Mouse (Mus musculus) forebrain, postnatal 0 days (tissue): ENCODE measurements around the gene Rif1. TPM values are rescaled to one million over a fixed set of nuclear protein-coding genes. Genes with fewer than 3 reads are reported as not detected.

Experiments used
- ATAC-seq: fragments of 200-750 bp; cut with Nextera tagmentation; 2 replicates; pipeline ENCODE4 v1.8.0; 2017; ENCODE audit warnings: mild to moderate bottlenecking, moderate library complexity
- DNase-seq: peaks from one replicate; pipeline ENCODE4 v3.0.0-alpha.2; 2015
- H3K27ac ChIP-seq: fragments of 300-500 bp; sonication (generic); 2 replicates; pipeline ENCODE4 v1.5.1; 2014; ENCODE audit warnings: low read depth, mild to moderate bottlenecking, antibody characterized with exemption, low read length, moderate library complexity, mixed read lengths
- H3K27me3 ChIP-seq: fragments of 300-500 bp; sonication (generic); 2 replicates; pipeline ENCODE4 v1.6.1; 2014; ENCODE audit warnings: mild to moderate bottlenecking, low read length, mixed read lengths; ENCODE audit not compliant: insufficient read depth
- H3K36me3 ChIP-seq: fragments of 300-500 bp; sonication (generic); 2 replicates; pipeline ENCODE4 v1.6.1; 2014; ENCODE audit warnings: mild to moderate bottlenecking, moderate library complexity; ENCODE audit not compliant: insufficient read depth
- H3K4me1 ChIP-seq: fragments of 300-500 bp; sonication (generic); 2 replicates; pipeline ENCODE4 v1.6.1; 2014; ENCODE audit warnings: antibody characterized with exemption; ENCODE audit not compliant: insufficient read depth
- H3K4me2 ChIP-seq: fragments of 300-500 bp; sonication (generic); 2 replicates; pipeline ENCODE4 v1.6.1; 2014; ENCODE audit warnings: low read depth, mild to moderate bottlenecking, moderate library complexity
- H3K4me3 ChIP-seq: fragments of 300-500 bp; sonication (generic); 2 replicates; pipeline ENCODE4 v1.5.1; 2014; ENCODE audit warnings: low read depth, low read length, mixed read lengths
- H3K9ac ChIP-seq: fragments of 300-500 bp; sonication (generic); 2 replicates; pipeline ENCODE4 v1.6.1; 2014; ENCODE audit warnings: mild to moderate bottlenecking
- H3K9me3 ChIP-seq: fragments of 300-500 bp; sonication (generic); 2 replicates; pipeline ENCODE4 v1.6.1; 2016; ENCODE audit warnings: low read length
- CTCF ChIP-seq: sonication (generic); IDR thresholded peaks from 2 replicates; pipeline ENCODE4 v1.5.1; 2016; ENCODE audit warnings: antibody characterized with exemption, control low read depth, low read depth
- WGBS: fragments of 180-500 bp; shearing (Covaris S2); extraction: QIAGEN DNeasy Blood & Tissue Kit; methylation state at CpG from one replicate; pipeline ENCODE4 v1.1.7; 2014; 5-methylcytosine and 5-hydroxymethylcytosine counted together
- polyA plus RNA-seq: library from polyadenylated mRNA; unstranded; fragments of >200 nt; fragmentation: Nextera tagmentation; extraction: Ambion mirVana; gene quantifications from 2 replicates; pipeline ENCODE4 v1.2.1, GENCODE M21; 2015
- total RNA-seq: library from RNA; depleted of rRNA; stranded (reverse); fragments of >200 nt; gene quantifications from 2 replicates; pipeline ENCODE4 v1.2.3, GENCODE M21; 2014; rRNA removed

Gene Rif1
- 28.9 and 31.9 TPM in 2 replicates for total RNA-seq
- polyA plus RNA-seq = 6.8 and 9.3 TPM in 2 replicates

DNA sequence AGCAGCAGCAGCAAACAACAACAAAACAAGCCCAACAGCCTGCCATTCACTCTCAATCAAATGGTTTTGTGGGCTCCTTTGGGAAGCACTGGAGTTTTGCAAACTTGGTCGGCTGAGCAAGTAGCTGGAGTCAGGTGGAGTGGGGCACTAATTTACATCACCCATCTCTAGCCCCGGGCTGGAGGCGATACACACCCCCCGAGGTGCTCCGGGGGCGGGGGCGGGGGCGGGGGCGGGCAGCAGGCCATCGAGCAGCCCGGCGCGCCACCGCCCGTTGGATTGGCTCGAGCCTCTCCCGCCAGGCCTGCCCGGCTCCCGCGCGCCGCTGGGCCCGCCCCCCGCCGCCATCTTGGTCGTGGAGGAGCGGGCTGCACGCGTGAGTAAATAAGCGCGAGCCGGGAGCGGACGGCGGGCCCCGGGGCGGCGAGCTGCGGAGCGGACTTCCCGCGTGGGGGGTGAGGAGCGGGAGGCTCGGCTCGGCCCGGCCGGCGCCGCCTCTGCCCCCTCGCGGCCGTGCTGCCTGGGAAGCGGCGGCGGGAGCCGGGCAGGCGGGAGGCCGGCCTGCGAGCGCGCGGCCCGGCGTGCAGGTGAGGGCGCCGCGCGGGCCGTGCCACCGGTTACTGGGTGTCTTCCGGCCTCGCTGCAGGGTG lies at the start of gene Rif1:
Rif1 (plus strand) TSS at position 342 of the 650 bp plus-strand sequence.
- no peaks in the 10 kb centered on the region for H3K27me3 ChIP-seq
- DNase-seq (peak; percentile 81), ATAC-seq (peak; percentile 97)
- TF ChIP-seq CTCF = no peak
- 0% methylated on average over 38 of the region's 72 CpGs for WGBS
- peak within 1 kb of the TSS; percentile 74 for H3K9ac ChIP-seq
- H3K9me3 ChIP-seq = no peaks in the 10 kb centered on the region
- peak within 1 kb of the TSS; percentile 94 for H3K4me3 ChIP-seq
- no peaks in the 10 kb centered on the region for H3K4me1 ChIP-seq
- peak within 1 kb of the TSS; percentile 75 for H3K4me2 ChIP-seq
- no peaks in the 10 kb centered on the region for H3K36me3 ChIP-seq
- H3K27ac ChIP-seq = peak within 1 kb of the TSS; percentile 35; the same call in 1 of the 2 replicates

GRCm38 (mm10) chr2:52027061-52027460 lies 45.6 kb upstream of the Rif1 start:
- H3K27ac ChIP-seq = no peak overlapping the region
- no peaks in the 10 kb centered on the region for H3K4me1 ChIP-seq
- ATAC-seq (no peak), DNase-seq (no peak)
- no peak overlapping the region for H3K4me2 ChIP-seq
- no peaks in the 10 kb centered on the region for H3K36me3 ChIP-seq
- no peaks in the 10 kb centered on the region for H3K27me3 ChIP-seq
- H3K9ac ChIP-seq = no peak overlapping the region
- no peak for TF ChIP-seq CTCF
- H3K9me3 ChIP-seq = no peaks in the 10 kb centered on the region
- no peak overlapping the region for H3K4me3 ChIP-seq
- 82% methylated on average over 4 of the region's 4 CpGs for WGBS

GRCm38 (mm10) chr2:52029426-52029825 lies 43.2 kb upstream of the Rif1 start:
- H3K9me3 ChIP-seq = no peaks in the 10 kb centered on the region
- WGBS = 94% methylated on average over 3 of the region's 3 CpGs
- no peak for ATAC-seq

GRCm38 (mm10) chr2:52031491-52031890 lies 41.1 kb upstream of the Rif1 start:
- H3K27ac ChIP-seq = no peak overlapping the region
- no peak for ATAC-seq
- no peak overlapping the region for H3K9ac ChIP-seq
- no peak for DNase-seq
- no peaks in the 10 kb centered on the region for H3K4me1 ChIP-seq
- no peaks in the 10 kb centered on the region for H3K9me3 ChIP-seq
- no peaks in the 10 kb centered on the region for H3K36me3 ChIP-seq
- no peaks in the 10 kb centered on the region for H3K27me3 ChIP-seq
- 91% methylated on average over 4 of the region's 4 CpGs for WGBS
- H3K4me3 ChIP-seq = no peak overlapping the region
- TF ChIP-seq CTCF = no peak
- no peak overlapping the region for H3K4me2 ChIP-seq

More at GRCm38 (mm10) chr2:52029426-52029825, 43.2 kb upstream of the Rif1 start:
- H3K4me3 ChIP-seq = no peak overlapping the region
- no peak overlapping the region for H3K4me2 ChIP-seq
- H3K36me3 ChIP-seq = no peaks in the 10 kb centered on the region
- TF ChIP-seq CTCF = no peak
- no peak for DNase-seq
- no peaks in the 10 kb centered on the region for H3K4me1 ChIP-seq
- no peaks in the 10 kb centered on the region for H3K27me3 ChIP-seq
- H3K9ac ChIP-seq = no peak overlapping the region
- no peak overlapping the region for H3K27ac ChIP-seq

GRCm38 (mm10) chr2:52034601-52035000 lies 38.0 kb upstream of the Rif1 start:
- no peak overlapping the region for H3K4me2 ChIP-seq
- 77% methylated on average over 4 of the region's 4 CpGs for WGBS

GRCm38 (mm10) chr2:52035144-52035543 lies 37.5 kb upstream of the Rif1 start:
- Histone ChIP-seq H3K9ac (no peak overlapping the region), H3K4me1 (0 out of 2 replicates have a peak, but pooled peaks cover 4% of the 10 kb centered on the region), H3K4me2 (no peak overlapping the region), H3K4me3 (no peak overlapping the region), H3K9me3 (no peaks in the 10 kb centered on the region), H3K36me3 (no peaks in the 10 kb centered on the region), H3K27me3 (no peaks in the 10 kb centered on the region), H3K27ac (no peak overlapping the region)
- no peak for TF ChIP-seq CTCF
- DNase-seq (no peak), ATAC-seq (no peak)
- WGBS = 71% methylated on average over 4 of the region's 4 CpGs

More at GRCm38 (mm10) chr2:52034601-52035000, 38.0 kb upstream of the Rif1 start:
- no peak overlapping the region for H3K9ac ChIP-seq
- no peak overlapping the region for H3K4me3 ChIP-seq
- no peaks in the 10 kb centered on the region for H3K27me3 ChIP-seq
- ATAC-seq (no peak), DNase-seq (no peak)
- 0 out of 2 replicates have a peak, but pooled peaks cover 4% of the 10 kb centered on the region for H3K4me1 ChIP-seq
- no peak for TF ChIP-seq CTCF
- H3K9me3 ChIP-seq = no peaks in the 10 kb centered on the region
- H3K36me3 ChIP-seq = no peaks in the 10 kb centered on the region
- no peak overlapping the region for H3K27ac ChIP-seq

GRCm38 (mm10) chr2:52036929-52037595 lies 35.6 kb upstream of the Rif1 start:
- DNase-seq = no peak
- no peak overlapping the region for H3K4me3 ChIP-seq
- WGBS = 35% methylated on average over 11 of the region's 11 CpGs

More at GRCm38 (mm10) chr2:52036929-52037595, 35.6 kb upstream of the Rif1 start:
- no peak for TF ChIP-seq CTCF
- ATAC-seq = 0 out of 2 replicates have a peak, but pooled peaks have one; percentile 16
- Histone ChIP-seq H3K9me3 (no peaks in the 10 kb centered on the region), H3K9ac (no peak overlapping the region), H3K27me3 (no peaks in the 10 kb centered on the region), H3K36me3 (no peaks in the 10 kb centered on the region), H3K4me2 (peak overlapping the region; percentile 64; the same call in 1 of the 2 replicates), H3K4me1 (0 out of 2 replicates have a peak, but pooled peaks cover 4% of the 10 kb centered on the region), H3K27ac (no peak overlapping the region)
